Mouse (Mus musculus) forebrain, embryonic 12.5 days (tissue): ENCODE results near the gene Matk. TPM values are rescaled to one million over a fixed set of nuclear protein-coding genes. Genes with fewer than 3 reads are reported as not detected.
A peak's percentile ranks its signal among the peaks of the same experiment; 100 is the strongest.

ENCODE experiments used
- microRNA-seq: library from miRNA; unstranded; fragments of <30 nt; microRNA quantifications from one replicate; pipeline ENCODE4, GENCODE M21; 2017
- polyA plus RNA-seq: library from polyadenylated mRNA; unstranded; fragments of >200 nt; fragmentation: Nextera tagmentation; extraction: Ambion mirVana; gene quantifications from 2 replicates; pipeline ENCODE4 v1.2.1, GENCODE M21; 2016

Matk gene
- polyA plus RNA-seq, 1 experiment from 2014 or later, result 4.1 TPM

Small RNAs within 50 kb of the gene (microRNA-seq; reads per million reads assigned to microRNA genes)
- gene Mir3057, result 16.0 reads per million, percentile 31 among the genes with 10 or more reads in this experiment

Other genes with a start within 250 kb of the Matk start
- 9.8 and 11.0 TPM in 2 replicates for gene Gng7, start 238.0 kb upstream of the Matk start, polyA plus RNA-seq
- gene Diras1, start 227.3 kb upstream of the Matk start, polyA plus RNA-seq, result 8.7 and 11.6 TPM in 2 replicates
- gene Slc39a3, start 215.5 kb upstream of the Matk start, polyA plus RNA-seq, result 29.2 and 32.8 TPM in 2 replicates
- 262 and 280 TPM in 2 replicates for gene Sgta, start 192.8 kb upstream of the Matk start, polyA plus RNA-seq
- 65.0 and 69.2 TPM in 2 replicates for gene Thop1, start 182.9 kb upstream of the Matk start, polyA plus RNA-seq
- 0.46 and 0.69 TPM in 2 replicates for gene Creb3l3, start 154.1 kb upstream of the Matk start, polyA plus RNA-seq
- gene Map2k2, start 147.0 kb upstream of the Matk start, polyA plus RNA-seq, result 208 and 210 TPM in 2 replicates
- 12.4 and 13.5 TPM in 2 replicates for gene Zbtb7a, start 117.7 kb upstream of the Matk start, polyA plus RNA-seq
- 51.6 and 52.9 TPM in 2 replicates for gene Pias4, start 85.0 kb upstream of the Matk start, polyA plus RNA-seq
- 518 and 540 TPM in 2 replicates for gene Eef2, start 76.3 kb upstream of the Matk start, polyA plus RNA-seq
- gene Dapk3, start 69.9 kb upstream of the Matk start, polyA plus RNA-seq, result 62.8 and 67.4 TPM in 2 replicates
- gene 4930442H23Rik, start 69.1 kb upstream of the Matk start, polyA plus RNA-seq, result not detected in 2 replicates
- gene Nmrk2, start 50.9 kb upstream of the Matk start, polyA plus RNA-seq, result not detected in 2 replicates
- gene Atcay, start 22.1 kb upstream of the Matk start, polyA plus RNA-seq, result 31.8 and 33.9 TPM in 2 replicates
- 9.0 and 10.0 TPM in 2 replicates for gene Zfr2, start 19.8 kb upstream of the Matk start, polyA plus RNA-seq
- gene Mrpl54, start 14.0 kb downstream of the Matk start, polyA plus RNA-seq, result 136 and 138 TPM in 2 replicates
- gene Apba3, start 14.0 kb downstream of the Matk start, polyA plus RNA-seq, result 31.1 and 33.3 TPM in 2 replicates
- gene Tjp3, start 38.6 kb downstream of the Matk start, polyA plus RNA-seq, result 9.7 and 11.4 TPM in 2 replicates
- 84.1 and 98.7 TPM in 2 replicates for gene Pip5k1c, start 40.0 kb downstream of the Matk start, polyA plus RNA-seq
- gene Cactin, start 68.2 kb downstream of the Matk start, polyA plus RNA-seq, result 60.8 and 61.8 TPM in 2 replicates
- 2.1 and 2.9 TPM in 2 replicates for gene Tbxa2r, start 75.8 kb downstream of the Matk start, polyA plus RNA-seq
- 0.08 TPM in 1 of 2 replicates, not detected in the other for gene Gipc3, start 90.3 kb downstream of the Matk start, polyA plus RNA-seq
- 92.6 and 97.1 TPM in 2 replicates for gene Hmg20b, start 97.5 kb downstream of the Matk start, polyA plus RNA-seq
- 8.2 and 8.4 TPM in 2 replicates for gene Mfsd12, start 104.6 kb downstream of the Matk start, polyA plus RNA-seq
- 0.36 and 1.2 TPM in 2 replicates for gene 4930404N11Rik, start 112.9 kb downstream of the Matk start, polyA plus RNA-seq
- 145 and 148 TPM in 2 replicates for gene Fzr1, start 125.6 kb downstream of the Matk start, polyA plus RNA-seq
- gene Dohh, start 131.5 kb downstream of the Matk start, polyA plus RNA-seq, result 68.1 and 68.5 TPM in 2 replicates
- gene Gm48551, start 131.5 kb downstream of the Matk start, polyA plus RNA-seq, result 4.2 and 4.6 TPM in 2 replicates
- 1.4 and 2.1 TPM in 2 replicates for gene Gm48552, start 136.1 kb downstream of the Matk start, polyA plus RNA-seq
- gene Smim24, start 140.1 kb downstream of the Matk start, polyA plus RNA-seq, result 1.8 and 2.6 TPM in 2 replicates
- 15.3 and 16.3 TPM in 2 replicates for gene Nfic, start 202.7 kb downstream of the Matk start, polyA plus RNA-seq
- 37.1 and 42.4 TPM in 2 replicates for gene Celf5, start 229.8 kb downstream of the Matk start, polyA plus RNA-seq
- 65.8 and 66.6 TPM in 2 replicates for gene Ncln, start 243.5 kb downstream of the Matk start, polyA plus RNA-seq
- gene S1pr4, start 247.2 kb downstream of the Matk start, polyA plus RNA-seq, result 0.21 and 0.49 TPM in 2 replicates